ENCODE assay signal across 14 mouse cellular contexts in genomic region chr1:61867286-61868082, GRCm38 (mm10).
"Had no signal": no experiment of that assay in that cellular context is flagged by ENCODE, and none has a peak within 500 bp of the region (broad histone marks: within the 10 kb centered on the region; RNA-seq: fewer than 3 reads in every experiment).

No protein-coding gene starts in this region.

- H3K4me2 ChIP-seq: limb, embryonic 15.5 days; liver, embryonic 12.5 days; lung, embryonic 15.5 days; neural tube, embryonic 12.5 days; stomach, embryonic 15.5 days had no signal

- H3K9ac ChIP-seq: limb, embryonic 15.5 days; liver, embryonic 12.5 days; lung, embryonic 15.5 days; neural tube, embryonic 12.5 days; stomach, embryonic 15.5 days had no signal

- DNase-seq: kidney, postnatal 14 days; layer of hippocampus, adult 9-11 months; layer of hippocampus, postnatal 36 days; lung, postnatal 14 days; midbrain, embryonic 14.5 days; retina, postnatal 1 day; right cerebral cortex, postnatal 4 days; spleen, adult 18-20 months; thymus, postnatal 4 days had no signal

- H3K27ac ChIP-seq: limb, embryonic 15.5 days; liver, embryonic 12.5 days; lung, embryonic 15.5 days; neural tube, embryonic 12.5 days; stomach, embryonic 15.5 days had no signal

- ATAC-seq: liver, embryonic 12.5 days had no signal

- H3K27me3 ChIP-seq: limb, embryonic 15.5 days; liver, embryonic 12.5 days; lung, embryonic 15.5 days; neural tube, embryonic 12.5 days; stomach, embryonic 15.5 days had no signal

- H3K4me3 ChIP-seq: limb, embryonic 15.5 days; liver, embryonic 12.5 days; lung, embryonic 15.5 days; neural tube, embryonic 12.5 days; stomach, embryonic 15.5 days had no signal

- H3K4me1 ChIP-seq: limb, embryonic 15.5 days; liver, embryonic 12.5 days; lung, embryonic 15.5 days; neural tube, embryonic 12.5 days had no signal

- H3K36me3 ChIP-seq: limb, embryonic 15.5 days; liver, embryonic 12.5 days; lung, embryonic 15.5 days; neural tube, embryonic 12.5 days; stomach, embryonic 15.5 days had no signal

- H3K9me3 ChIP-seq: limb, embryonic 15.5 days; liver, embryonic 12.5 days; neural tube, embryonic 12.5 days; stomach, embryonic 15.5 days had no signal
